Mouse (Mus musculus): ENCODE measurements around the gene 1700025G04Rik.
A peak's percentile ranks its signal among the peaks of the same experiment; 100 is the strongest.

The 1700025G04Rik gene

DNA sequence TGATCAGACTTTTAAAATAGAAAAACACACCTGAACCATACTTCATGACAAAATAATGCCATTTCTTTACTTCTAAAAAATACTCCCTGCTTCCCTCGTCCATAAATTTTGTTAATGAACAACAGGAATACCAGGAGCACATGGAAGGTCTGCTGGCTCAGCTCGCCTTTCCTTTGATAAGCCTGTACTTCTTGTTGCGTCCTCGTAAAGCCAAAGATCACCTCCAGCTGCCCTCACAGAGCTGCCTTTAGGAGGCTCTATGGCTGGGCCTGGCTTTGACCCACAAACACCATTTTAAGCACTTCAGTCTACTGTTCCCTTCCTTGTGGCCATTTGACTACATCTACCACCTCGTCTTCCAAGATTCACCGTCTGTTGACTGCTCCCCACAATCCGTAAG is 101.2 kb downstream of the 1700025G04Rik start:
- no peak for DNase-seq

DNA sequence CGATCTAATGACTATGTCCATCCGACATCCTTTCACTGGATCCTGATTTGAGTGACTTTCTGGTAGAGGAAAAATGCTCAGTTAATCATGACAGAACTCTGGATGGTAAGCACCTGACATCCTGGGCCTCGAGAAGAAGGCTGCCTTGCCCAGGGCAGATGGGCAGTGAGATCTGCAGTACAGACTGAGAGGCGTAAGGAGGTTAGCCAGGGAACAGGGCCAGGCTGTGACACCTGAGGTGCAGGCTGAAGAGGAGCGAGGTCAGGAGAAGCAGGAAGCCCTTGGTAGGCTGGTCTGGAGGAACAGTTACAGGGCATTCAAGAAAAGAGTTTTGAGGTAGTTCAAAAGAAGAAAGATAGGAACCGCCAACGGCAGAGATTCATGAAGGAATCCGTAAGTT is 101.9 kb downstream of the 1700025G04Rik start:
- DNase-seq = no peak

DNA sequence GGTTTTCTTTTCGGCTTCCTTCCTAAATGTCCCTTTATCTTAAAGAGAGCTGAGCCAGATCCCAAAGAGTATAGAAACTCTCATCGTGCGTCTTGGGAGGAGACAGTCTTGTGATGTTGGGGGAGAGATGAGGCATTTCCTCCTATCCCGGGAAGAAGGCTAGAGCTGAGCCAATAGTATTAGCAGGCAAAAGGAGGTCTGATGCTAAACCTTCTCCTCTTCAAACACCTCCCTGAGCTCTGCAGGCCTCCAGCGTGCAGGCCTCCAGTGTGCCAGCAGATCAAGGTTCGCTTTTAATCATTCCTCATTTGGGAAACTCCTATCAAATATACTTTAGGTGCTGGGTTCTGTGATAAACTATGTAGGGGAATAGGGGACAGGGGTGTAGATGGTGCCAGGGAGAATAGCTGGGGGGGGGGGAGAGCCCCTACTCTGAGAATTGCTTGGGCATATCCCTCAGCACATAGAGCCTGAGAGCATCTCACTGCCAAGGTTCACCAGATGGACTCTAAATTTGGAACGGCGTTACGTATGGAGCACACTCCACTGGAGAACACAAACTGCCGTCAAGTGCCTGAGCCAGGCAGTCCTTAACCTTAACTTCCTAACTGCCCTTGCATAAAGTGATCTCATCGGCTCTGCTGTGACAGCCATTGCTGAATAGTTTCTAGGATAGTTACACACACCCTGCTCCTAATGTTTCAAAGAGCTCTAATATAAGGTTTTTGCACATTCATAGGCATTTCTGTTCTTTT is 103.7 kb downstream of the 1700025G04Rik start:
- peak in 1 of 2 experiments; percentile 42 for DNase-seq

DNA sequence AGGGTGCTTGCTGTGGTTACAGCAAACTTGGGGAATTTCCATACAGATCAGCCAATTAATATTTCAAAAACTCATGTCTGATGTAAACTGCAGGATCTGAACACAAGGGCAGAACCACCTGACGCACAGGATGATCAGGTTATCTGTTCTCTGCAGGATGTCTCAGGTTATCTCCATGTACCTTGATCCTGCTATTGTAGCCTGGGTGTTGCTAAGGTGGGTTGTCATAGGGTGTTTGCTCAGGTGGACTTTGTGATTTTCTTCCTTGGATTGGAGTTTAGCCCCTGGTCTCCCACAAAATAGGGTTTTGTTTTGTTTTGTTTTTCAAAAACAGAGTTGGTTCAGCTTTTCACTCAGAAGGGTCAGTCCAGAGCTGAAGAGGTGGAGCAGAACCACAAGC is 104.9 kb downstream of the 1700025G04Rik start:
- no peak for DNase-seq

DNA sequence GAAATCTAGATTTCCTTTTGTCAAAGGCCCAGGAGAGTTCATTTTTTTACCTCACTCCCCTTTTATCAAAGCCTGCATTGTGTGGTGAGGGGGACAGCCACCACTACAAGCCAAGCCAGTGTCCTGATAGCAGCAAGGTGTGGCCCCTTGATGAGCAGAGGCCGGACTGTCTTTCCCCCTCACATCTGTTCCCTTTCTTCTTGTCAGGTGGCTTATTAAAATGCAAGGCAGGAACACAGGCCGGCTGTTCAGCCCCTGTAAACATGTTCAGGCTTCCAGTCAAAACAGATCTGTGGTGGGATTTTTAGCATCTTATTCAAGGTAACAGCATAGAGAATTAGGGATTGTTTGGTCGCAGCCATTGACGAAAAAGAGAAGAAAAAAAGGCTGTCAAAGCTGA is 105.9 kb downstream of the 1700025G04Rik start:
- no peak for DNase-seq

DNA sequence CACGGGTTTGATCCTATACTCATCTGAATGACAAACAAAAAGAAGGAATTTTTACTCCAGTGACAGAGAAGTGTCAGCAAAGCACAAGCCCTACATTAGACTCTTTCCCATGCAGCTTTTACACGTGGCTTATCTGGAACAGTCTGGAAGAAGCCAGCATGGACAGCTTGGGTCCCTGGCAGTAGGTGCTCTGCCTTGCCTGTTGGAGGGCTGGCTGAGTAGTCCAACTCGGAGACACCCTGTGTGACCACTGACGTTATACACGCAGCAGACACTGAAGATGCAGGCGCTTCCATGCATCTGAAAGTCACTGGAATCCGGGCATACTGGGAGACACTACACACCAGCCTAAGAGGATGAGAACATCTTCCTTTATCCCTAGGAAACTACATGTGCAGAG is 109.4 kb downstream of the 1700025G04Rik start:
- no peak for DNase-seq

DNA sequence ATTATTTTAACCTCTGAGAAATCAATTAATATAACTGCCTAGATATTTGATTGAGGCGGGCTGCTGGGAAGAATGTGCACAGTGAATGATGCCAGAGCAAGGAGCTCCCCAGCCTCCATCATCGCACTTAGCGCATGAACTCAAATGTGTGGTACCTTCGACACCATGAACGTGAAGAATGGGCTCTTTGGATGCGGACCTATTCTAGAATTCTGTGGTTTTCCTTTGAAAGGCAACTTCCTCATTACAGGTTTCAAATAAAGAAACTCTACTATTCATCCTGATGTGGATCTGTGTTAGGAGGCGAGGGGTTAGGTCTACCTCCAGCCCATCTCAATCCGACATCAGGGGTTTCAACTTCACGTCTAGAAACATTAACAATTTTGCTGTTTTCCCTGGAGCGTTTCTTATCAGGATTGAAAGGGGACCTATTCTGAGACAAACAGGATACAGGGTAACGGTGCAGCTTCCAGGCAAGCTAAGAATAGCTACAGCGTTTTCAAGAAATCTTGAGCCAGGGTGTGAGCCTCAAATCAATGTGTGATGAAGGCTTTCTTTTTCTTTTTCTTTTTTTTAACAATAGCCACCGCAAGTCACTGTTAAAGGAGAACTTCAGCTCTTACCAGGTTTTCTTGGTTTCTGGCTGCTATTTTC is 110.0 kb downstream of the 1700025G04Rik start:
- no peak for DNase-seq

DNA sequence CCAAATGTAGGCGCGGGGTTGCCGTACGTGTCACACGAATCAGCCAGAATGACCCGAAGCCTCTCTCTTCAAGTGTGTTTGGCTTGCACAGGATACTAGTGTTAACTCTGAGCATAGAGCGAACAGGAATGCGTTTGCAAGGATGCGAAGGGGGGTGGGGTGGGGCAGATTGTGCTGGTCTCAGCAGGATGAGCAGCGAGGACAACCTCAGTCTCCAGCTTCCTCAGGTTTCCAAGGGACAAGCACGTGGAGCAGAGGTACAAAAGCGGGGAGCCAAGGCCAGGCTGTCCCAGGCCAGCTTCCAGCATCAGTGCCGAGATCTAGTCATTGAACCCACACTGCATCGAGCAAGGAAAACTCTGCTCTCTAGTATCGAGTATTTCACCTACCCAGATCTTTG is 111.2 kb downstream of the 1700025G04Rik start:
- no peak for DNase-seq

DNA sequence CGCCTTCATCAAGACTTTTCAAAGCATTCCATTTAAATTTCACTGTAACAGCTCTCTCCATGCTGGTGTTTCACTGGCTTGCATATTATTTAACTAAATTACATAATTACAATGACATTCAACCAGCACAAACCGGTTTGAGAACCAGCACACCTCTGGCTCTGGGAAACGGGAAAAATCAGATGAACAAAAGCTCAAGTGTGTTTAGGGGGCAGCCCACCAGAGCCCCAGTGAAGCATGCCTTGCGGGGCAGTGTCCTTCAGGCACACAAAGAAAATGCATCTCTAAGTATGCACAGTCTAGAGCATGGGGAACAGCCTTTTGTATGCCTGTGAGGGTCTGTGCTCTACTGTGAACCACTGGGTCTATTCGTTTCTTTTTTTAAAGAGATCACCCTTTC is 112.3 kb downstream of the 1700025G04Rik start:
- DNase-seq = no peak

DNA sequence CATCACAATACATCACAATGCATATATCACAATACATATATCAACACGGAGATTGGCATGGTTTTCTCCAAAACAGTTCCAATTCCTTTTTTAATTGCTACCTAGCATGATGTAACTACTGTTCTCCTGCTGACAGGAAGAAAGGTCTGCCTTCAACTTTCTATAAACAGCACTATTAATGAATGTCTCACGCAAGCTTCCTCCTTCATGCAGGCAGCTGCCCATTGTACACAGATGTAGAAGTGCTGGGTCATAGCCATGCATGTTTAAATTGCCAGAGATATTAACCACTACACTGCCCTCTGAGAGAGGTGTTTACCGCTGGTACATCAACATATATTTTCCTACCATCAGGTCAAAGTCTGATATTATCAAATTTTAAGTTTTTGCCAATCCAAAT is 113.1 kb downstream of the 1700025G04Rik start:
- DNase-seq = no peak

DNA sequence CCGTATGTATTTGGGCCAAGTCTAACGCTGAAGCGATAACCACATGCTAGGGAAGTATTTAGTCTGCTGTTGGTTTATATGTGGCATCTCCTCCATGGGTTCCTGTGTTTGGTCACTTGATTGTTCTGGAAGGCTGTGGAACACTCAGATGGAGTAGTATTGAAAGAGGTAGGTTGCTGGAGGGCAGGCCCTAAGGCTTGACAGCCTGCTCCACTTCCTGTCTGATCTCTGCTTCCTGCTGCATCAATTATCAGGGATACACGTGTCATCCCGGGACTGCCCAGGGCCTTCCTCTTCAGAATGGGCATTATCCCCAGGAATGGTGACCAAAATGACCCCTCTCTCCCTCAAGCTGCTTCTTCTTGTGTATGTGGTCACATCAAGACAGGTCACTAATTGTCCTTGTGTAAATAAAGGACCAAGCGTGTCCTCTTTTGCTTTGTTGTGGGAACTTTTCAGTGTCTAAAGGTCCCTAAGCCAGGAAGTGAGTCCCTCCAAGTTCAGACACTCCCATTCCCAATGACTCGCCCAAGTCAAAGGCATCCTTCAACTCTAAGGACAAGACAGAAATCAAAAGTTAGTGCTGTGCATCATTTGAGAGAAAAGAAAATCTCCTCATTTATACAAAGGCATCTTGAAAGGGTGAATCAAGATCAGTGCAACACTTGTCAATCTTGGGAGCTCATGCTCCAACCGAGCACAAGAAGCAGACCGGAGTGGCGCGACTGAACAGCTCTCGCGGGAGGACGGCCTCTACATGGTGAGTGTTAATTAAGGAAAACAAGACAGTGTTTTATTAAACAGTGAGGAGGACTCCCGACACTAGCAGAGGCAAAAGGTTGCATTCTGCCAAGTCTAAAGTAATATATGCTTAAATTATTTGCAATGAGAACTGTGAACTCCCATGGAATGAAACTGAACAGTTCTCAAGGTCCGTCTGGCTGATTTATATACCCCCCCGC is 114.2 kb downstream of the 1700025G04Rik start:
- DNase-seq = peak in 1 of 2 experiments; percentile 30

DNA sequence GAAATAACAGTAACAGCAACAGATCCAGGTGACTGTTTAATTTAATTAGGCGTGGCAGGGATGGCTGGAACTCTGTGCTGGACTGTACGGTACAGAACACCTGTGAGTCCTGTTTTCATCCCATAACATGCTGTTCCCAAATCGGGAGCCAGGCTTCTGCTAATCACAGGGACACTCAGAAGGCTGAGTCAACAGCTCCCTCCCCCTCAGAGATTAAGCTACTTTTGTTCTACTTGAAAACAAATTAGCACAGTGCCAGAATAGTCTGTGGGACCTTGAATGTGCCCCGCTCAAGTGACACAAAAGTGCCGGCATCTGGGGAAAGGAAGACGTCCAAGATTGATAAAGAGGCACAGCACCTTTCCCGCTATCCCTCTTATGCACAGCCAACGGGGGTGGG is 115.0 kb downstream of the 1700025G04Rik start:
- no peak for DNase-seq

DNA sequence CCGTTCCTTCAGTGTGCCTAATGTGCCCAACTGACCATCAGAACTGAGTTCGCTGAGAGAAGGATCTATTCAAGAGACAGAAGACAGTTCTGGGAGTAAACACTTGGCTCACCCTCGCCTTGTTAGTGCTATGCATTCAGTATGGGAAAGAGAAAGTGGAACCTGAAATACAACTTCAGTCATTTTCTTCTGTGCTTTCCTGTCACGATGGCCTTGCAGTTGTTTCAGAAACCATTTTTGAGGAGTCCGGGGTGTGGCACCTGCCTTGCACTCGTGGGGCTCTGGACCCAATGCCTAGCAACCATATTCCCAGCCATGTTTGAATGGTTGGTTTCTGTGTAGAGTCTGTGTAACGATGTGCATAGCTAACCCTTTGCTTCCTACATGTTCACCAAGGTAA is 115.5 kb downstream of the 1700025G04Rik start:
- no peak for DNase-seq

DNA sequence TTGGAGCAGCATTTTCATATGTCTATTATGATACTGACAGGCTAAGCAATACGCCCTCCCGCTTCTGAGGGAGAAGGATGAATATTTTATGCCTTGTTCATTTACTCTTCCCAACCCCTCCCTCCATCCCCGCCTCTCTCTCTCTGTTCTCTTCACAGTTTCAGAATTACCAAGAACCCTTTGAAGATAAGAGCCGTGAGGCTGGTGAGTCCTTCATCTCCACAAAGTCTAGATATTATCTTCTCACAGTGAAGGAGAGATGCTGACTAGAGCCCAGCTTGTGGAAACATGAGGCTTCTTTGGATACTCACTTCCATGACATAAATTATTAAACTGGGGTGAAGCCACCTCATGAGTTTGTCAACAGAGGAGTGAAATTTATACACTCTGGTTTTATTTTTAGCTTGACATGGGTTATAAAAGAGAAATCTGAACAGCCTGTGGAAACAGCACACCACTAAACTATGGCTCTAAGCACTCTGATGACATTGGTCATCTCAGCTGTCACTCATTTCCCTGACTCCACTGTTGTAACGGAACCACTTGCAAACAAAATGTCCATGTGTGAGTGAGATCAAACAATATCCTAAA is 116.7 kb downstream of the 1700025G04Rik start:
- no peak for DNase-seq

DNA sequence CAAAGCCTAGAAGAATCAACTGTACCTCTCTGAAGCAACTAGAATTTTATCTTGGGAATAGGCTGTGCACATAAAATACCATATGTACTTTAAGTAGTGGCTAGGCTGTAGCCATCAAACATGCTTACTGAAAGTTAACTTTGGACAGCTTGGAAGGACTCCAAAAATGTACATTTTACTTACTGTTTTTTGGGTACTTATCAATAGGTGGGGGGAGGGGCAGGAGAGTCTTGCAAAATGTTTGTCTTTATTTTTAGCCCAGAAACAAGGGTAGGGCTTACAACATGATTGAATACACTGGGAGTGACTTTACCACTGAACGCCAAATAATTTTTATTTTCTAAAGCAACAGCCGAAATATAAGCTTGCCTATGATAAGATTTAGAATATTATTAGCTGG is 118.3 kb downstream of the 1700025G04Rik start:
- no peak for DNase-seq

DNA sequence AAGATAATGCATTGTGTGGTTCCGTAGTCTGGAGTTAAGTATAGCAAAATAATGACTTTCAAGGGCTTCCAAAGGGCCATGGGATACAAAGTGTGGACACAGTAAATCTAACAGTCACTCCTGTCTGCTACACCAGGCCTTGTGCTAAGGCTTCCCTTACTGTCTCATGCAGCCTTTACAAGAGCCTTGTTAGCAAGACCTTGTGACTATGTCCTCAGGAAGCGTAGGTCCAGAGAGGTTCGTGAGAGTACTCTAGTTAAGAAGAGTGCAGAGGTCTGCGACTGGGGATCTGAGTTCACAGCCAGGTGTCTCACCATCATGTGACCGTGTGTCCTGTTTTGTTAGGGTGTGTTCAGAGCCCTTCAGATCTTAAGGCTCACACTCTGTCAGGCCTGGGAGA is 121.8 kb downstream of the 1700025G04Rik start:
- no peak for DNase-seq

DNA sequence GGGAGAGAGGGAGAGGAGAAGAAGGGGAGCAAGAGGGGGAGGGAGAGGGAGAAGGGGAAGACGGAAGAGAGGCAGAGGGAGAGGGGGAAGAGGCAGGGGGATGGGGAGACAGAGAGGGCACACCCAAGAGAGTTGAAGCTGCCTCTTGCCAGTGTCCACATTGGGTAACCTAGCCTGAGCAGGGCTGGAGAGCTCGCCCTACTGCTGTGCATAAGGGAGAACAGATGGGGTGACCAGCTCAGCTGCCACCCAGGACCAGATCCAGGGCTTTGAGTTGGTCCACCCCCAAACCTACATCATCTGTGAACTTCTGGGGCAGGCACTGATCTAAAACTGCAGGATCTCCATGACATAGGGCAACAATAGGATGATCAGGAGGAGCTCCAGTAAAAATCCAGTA is 125.1 kb downstream of the 1700025G04Rik start:
- no peak for DNase-seq

DNA sequence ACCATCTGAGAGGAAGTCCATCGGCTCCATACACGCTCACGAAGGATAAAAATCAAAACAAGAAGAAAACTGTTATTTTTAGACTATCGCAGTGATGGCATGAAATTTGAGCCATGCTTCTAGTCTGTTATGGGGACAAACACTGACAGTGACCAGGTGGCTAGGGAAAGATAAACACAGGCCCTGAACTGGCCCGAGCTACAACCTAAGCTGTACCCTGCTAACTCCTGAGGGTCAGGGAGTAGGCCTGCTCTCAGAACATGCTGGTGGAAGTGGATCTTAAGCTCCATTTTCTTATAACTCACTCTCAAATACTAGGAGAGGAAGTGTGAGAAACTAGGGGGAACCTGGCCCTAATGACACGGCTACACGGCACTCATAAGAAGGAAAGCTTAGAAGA is 126.7 kb downstream of the 1700025G04Rik start:
- DNase-seq = no peak

DNA sequence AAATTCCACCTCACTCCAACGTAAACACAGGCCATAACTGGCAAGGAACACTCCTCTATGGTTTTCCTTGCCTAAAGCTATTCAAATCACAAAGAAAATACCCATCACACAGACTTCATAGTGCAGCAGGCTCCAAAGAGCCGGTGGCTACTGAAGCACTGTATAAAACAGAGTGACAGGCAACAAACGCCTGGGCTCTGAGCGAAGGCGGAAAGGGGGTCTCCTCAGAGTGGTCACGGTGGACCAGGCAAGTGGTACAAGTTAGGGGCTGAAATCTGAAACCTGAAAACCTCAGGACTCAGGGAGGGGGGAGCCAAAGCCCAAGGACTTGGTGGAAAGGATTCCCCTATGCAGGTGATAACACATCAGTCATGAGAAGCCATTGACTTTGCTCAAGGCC is 127.8 kb downstream of the 1700025G04Rik start:
- no peak for DNase-seq

DNA sequence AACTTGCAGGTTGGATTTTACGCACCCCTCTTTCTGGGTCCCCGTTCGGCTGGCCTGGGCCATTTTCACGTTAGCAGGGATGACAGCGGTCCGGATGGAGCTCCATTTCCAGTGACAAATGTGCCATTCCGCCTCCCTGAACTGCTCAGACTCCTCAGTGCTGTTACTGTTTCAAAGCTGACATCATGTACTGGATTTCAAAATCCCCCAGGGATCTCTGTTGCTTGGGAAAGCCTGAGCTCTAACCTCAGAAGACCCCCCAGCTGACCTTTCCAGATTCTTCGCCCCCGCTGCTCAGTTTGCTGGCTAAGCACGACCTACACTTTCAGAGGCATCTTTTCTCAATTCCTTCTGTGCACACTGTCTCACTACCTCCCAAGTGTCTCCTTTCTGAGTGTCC is 128.7 kb downstream of the 1700025G04Rik start:
- no peak for DNase-seq

DNA sequence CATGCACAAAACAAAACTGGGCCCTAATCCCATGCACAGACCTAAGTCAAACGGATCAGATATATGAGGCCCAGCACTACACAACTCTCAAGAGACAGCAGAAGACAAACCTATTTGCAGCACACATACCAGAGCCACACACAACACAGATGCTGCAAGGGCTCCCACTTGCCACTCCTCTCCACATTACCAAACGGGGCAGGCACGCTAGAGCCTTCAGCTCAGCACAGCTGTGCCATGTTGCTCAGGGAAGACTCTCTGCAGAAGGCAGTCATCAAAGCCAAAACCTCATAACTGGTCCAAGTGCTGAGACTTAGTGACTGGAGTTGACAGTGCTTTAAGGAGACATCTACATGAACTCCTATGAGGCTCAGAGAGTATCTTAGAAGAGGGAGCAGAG is 130.9 kb downstream of the 1700025G04Rik start:
- no peak for DNase-seq

DNA sequence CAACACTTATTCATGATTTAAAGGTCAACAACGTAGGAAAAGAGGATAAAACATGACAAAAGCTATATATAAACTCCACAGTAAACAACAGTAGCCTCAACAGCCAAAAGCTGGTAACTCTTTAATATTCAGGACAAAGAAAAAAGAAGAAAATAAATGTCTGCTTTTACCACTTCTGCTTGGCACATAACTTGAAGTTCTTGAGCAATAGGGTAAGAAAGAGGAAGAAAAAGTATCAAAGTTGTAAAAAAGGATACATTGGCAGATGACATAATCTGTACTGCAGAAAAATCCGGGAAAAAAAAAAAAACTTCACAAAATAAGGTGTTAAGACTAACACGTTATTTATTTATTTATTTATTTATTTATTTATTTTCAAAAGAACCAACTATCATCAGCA is 131.5 kb downstream of the 1700025G04Rik start:
- DNase-seq = no peak

DNA sequence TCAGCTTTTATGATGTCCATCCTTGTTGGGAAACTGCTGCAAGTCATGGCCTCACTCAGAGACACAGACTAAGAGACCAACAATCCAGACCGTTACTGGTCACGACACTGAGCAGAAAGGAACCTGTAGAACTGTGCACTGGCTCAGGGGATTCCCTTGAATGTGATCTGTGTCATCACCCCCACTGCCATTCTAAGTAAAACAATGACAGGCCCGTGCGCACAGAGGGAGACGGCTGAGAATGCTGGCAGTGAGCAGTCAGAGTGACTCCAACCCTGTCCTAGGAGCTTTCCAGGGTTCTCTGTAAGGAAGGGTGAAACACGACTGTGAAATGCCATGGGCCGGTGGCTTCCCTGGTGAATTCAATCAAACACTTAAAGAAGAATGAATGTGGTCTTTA is 132.3 kb downstream of the 1700025G04Rik start:
- no peak for DNase-seq
